Mouse (Mus musculus): Measurements from ENCODE around the gene a.
"Not testable (repeated sequence)": the region's sequence is repeated elsewhere in the genome, so short reads cannot be mapped to it uniquely, and the experiment has no call there.

a gene

DNA sequence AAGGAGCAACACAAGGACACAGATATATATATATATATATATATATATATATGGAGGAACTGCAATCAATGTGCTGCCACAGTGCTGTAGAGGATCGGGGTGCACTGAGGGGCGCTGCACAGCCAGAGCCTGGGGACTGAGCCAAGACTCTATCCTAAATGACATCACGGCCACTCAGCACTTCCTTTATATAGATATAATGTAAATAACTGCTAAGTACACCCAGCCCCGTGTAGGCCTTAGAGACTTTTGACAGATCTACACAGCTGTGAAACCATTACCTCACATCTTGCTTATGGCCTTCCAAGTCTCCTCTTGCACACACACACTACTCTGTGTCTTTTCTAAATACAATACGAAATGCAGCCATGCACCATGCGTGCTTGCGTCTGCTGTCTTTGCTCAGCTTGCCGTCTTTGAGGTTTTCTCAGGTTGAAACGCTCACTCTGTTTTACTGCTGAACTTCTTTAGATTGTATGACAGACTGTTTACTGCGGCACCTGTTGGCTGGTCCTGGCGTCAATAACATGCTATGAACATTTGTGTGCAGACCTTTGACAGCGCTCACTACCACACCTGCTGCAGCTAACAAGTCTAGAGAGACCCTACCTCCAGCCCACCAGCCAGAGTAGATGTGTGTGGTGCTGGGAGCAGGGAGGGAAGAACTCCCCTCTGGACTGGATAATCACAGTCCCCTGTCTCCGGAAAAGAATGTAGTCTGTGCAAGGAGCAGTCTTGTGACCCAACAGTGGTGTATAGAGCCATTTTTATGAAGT is 126.9 kb downstream of the a start:
- DNase-seq (ENCODE audit: extremely low read depth, low read depth, low spot score) = no peak

DNA sequence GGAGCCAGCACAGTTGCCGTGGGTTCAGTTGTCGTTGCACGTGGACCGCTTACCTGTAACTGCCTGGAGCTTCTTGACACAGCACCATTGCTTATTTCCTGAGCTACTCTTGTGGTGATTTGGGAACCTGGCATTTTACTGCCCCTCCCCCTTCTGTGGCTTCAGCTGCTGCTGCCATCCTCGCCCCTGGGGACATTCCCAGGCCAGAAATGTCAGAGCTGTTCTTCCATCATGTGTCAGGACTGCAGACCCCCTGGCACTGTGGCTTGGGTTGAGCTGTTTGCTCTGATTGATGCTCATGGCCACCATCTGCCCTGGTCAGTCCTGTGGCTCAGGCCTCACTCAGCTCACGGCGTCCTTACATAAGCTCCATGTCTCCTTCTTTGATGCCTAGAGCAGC is 129.7 kb downstream of the a start:
- DNase-seq (ENCODE audit: extremely low read depth, low read depth, low spot score) = no peak

DNA sequence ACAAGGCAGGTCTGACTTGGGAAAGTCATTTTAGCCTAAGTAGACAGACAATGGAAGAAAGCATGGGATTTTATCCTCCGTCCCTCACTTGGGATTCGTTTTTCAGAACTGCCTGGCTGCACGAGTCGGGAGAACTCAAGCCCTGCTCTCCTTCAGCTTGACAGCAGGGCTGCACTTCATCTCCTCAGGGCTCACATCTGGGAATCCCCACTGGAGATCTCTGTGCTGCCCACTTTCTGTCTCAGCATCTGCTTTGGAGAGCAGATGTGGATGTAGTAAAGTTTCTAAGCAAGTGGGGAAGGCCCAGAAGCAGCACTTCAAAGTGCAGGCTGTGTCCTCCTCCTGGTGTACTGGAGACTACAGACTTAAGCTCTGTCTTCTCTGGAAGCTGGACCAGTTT is 130.9 kb downstream of the a start:
- DNase-seq (ENCODE audit: extremely low read depth, low read depth, low spot score) = not testable (repeated sequence)

DNA sequence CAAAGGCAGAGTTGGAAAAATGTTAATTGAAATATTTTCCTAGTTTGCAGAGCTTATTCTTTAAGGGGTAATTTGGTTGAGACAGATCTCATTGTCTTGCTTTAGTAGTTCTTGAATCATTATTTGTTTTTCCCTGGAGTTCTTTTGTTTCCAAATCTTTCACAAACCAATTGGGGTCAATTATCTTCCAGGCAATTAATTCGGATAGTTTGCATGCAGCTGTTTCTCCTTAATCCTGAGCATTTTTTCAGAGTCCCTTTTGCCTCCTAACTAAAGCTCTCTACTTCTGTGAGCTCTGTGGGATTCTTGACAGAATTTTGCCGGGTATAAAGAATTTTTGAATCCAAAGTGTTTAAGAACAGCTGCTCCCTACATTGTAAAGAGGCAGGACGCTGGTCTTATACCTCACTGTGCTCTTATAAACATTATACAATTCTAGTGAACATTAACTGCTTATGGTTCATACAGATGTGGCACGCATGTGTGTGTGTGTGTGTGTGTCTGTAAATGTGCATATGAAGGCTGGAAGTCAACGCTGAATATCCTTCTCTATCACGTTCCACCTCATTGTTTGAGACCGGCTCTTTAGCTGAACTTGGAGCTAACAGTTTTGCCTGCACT is 134.3 kb downstream of the a start:
- no peak for DNase-seq (ENCODE audit: extremely low read depth, low read depth, low spot score)

DNA sequence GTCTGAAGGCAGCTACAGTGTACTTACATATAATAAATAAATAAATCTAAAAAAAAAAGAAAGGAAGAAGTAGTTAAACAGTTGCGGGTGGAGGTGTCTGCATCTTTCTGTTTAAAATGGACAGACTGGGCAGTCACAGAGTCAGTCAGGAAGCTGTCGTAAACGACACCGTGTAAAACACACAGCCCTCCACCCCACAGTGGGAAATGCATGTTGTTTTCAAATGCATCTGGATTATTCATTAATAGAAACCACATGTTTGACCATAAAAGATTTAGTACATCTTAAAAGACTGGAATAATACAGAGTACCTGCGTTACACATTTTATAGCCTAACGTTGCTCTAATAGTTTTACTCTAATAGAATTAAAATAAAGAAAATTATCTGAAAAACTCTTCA is 135.6 kb downstream of the a start:
- no peak for DNase-seq (ENCODE audit: extremely low read depth, low read depth, low spot score)

DNA sequence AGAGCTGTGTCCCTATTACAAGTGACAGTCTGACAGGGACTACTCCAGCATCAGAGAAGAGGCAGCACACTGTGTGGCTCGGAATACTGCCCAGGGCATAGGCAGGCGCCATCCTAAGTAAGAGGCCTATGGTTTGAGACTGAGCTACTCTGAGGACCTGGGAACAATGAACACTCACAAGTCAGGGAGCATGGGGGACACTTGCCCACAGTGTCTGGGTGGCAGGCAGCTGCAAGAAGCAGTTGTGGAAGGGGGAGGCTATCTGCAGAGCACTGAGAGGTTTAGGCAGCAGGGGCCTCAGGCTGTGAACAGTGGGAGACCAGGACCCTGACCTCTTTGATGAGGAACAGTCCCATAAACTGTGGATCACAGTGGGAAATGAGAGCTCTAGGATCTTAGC is 137.1 kb downstream of the a start:
- DNase-seq (ENCODE audit: extremely low read depth, low read depth, low spot score) = no peak

DNA sequence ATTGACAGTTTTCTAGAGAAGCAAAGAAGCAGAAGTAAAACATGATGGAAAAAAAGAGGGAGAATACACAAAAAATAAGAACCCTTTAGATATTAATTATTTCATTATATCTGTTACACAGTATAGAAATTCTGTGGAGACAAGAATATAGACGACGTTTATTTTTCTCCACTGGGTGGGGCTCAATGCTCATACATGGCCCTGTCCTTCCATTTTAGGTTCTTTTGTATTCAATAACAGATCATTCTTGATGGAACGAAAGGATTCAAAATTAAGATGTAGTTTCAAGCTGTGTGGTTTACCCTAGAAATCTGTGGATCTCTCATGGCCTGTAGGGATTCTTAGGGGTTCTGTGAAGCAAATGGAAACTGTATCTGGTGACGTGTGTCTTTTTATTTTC is 142.7 kb downstream of the a start:
- DNase-seq (ENCODE audit: extremely low read depth, low read depth, low spot score) = no peak

DNA sequence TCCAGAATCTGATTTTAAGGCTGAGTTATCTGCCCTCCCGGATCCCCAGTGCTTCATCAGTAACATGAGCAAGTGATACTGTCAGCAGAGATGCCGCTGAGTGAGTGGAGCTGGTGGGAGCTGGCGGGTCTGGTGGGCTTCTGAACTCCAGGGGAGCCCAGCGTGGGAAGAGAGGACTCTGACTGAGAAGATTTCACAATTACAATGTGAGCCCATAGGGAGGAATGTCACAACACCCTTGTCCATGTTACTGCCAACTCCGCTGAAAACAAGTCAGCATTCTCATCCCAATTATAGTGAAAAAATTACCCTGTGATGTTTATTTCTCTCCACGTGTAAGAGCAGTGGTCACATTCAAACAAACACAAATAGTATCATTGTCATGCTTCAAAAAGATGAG is 144.9 kb downstream of the a start:
- no peak for DNase-seq (ENCODE audit: extremely low read depth, low read depth, low spot score)

DNA sequence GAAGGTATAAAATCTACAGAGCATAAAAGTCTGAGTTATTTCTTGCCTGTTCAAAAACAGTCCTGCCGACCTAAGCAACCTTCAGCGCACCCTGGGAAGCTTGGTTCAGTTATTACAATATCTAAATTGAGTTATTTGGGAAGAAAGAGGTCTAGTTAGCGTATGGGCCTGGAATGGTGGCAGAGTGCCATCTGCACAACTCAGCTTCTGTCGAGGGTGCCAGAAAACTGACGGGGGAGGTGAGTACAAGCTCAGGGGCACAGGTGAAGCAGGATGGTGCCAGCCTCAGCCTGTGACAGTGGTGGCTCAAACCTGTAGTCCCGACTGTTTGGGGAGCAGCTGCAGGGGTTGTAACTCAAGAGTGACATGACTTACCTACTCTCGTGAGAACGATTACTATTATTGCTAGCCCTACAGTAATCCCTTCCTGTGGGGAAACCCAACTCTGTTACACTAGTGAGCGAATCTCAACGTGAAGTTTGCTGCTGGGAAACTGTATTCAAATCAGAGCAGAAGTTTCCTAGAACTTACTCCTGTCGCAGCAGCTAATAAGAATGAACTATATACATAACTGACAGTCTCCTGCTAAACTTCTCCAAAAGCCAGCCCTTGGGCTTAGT is 145.4 kb downstream of the a start:
- no peak for DNase-seq (ENCODE audit: extremely low read depth, low read depth, low spot score)

DNA sequence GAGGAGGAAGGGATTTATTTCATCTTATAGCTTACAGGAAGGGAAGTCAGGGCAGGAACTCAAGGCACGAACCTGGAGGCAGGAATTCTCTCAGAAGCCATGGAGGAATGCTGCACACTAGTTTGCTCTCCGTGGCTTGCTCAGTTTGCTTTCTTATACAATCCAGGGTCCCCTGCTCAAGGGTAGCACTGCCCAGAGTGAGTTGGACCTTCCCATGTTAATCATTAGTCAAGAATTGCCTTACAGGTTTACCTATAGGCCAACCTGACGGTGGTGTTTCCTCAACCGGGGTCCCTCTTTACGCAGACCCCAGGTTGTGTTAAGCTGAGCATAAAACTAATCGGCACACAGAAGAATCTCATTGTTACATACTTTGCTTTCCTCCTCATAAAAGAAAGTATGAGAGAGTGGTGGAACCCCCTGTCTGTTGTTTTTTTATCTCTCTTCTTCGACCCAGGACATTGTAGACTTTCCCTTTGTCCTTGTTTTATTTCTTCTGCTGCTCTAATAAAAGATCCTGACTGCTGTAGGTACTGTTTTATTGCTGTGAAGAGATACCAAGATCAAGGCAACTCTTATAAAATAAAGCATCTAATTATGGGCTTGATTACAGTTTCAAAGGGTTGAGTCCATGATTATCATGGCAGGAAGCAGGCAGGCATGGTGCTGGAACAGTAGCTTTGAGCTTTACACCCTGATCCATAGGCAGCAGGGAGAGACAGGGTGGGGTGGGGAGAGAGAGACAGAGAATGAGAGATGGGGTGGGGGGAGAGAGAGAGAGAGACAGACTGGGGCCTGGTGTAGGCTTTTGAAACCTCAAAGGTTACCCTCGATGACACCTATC is 146.6 kb downstream of the a start:
- DNase-seq (ENCODE audit: extremely low read depth, low read depth, low spot score) = no peak

DNA sequence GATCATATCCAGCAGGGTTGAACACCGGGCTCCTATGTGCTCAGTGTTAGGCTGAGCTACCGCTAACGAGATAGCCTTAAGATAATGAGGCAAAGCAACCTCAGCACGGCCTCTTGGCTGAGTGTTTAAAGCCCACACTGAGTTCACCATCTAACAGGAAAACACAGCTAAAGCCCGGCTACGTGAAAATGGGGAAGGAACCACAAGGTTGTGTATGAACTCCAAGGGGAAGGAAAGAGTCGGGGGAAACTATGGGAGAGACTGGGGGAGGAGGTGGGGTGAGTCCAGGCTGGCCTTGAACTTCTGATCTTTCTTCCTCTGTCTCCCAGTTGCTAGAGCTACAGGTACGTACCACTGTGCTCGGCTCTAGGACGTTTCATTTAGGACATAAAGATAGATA is 150.8 kb downstream of the a start:
- no peak for DNase-seq (ENCODE audit: extremely low read depth, low read depth, low spot score)

DNA sequence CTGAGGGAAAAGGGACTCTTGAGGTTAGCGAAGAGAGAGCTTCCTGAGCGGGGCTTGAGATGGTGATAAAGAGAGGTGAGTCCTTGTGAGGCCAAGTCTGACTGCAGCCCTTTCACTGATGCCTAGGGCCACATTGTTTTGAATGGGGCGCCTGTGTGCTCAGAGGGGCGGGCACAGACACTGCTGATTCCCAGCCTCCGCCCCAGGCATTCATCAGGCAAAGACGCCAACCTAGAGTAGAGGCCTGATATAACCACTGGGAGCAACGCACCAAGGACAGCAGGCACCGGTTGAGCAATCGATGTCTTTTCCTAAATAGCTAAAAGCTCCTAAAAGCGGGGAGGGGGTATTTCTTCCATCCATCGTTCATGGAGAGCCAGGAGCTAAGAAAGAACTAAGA is 151.3 kb downstream of the a start:
- DNase-seq (ENCODE audit: extremely low read depth, low read depth, low spot score) = no peak

DNA sequence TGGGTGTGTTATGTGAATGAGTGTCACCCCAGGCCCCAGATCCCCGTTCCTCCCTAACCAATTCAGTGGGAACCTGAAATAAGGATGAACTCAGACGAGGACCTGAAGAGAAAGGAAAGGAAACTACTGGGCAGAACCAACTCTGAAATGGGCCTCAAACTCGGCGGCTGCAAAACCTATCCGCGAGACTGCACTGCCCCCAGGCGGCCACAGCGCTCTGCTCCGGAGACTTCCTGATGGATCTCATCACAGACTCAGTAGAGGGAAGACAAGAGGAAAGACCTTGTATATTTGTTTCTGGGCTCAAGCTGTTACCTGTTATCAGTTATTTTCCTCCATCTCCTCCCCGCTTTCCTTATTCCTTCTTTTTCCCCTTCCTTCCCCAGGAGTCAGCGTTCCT is 151.9 kb downstream of the a start:
- DNase-seq (ENCODE audit: extremely low read depth, low read depth, low spot score) = no peak

DNA sequence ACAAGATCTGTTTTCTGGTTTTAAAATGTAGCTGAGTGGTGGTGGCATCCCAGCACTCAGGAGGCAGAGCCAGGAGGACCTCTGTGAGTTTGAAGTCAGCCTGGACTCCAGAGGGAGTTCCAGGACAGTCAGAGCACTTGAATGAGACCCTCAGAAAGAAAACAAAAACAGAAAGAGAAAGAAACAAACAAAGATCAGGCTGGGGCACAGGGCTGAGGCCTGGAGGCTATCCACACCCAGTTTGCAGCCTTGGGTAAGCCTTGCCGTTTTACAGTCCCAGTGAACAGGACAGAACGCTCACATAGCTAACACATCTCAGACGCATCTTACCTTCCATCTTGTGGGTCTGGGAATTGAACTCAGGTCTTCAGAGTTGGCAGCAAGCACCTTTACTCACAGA is 155.7 kb downstream of the a start:
- DNase-seq (ENCODE audit: extremely low read depth, low read depth, low spot score) = no peak

DNA sequence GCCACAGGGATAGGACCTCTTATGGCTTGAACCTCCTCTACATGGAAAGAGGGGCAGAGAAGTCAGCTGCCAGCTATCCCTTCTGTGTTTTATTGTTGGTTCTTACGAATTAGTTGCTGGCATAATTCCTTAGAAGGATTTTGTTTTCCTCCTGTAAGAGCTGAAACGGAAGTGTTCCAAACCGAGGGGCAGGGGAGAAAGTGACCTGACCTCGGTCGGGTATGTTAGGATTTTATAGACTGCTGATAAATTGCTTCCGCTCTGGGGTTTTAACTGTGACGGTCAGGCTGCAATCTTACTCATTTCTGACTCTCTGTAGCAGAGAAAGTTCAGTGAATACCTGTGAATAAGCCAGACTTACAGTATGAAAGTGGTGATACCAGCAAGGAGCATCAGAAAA is 158.2 kb downstream of the a start:
- no peak for DNase-seq (ENCODE audit: extremely low read depth, low read depth, low spot score)

DNA sequence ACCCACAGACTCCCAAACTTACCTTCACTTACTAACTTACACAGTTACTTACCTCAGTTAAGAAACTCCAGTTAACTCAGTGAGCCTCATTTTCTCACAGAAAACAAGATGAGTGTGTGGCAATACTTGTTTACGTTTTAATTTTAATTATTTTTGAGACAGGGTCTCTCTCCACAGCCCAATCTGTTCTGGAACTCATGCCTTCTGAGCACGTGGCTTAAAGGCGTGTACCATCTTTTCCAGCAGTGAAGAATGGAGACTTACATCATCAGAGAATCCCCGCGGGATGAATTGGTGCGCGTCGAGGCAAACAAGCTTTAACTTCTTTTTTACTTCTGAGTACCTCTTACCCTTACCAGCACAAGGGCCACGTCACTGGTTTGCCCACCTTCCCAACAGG is 158.7 kb downstream of the a start:
- no peak for DNase-seq (ENCODE audit: extremely low read depth, low read depth, low spot score)

DNA sequence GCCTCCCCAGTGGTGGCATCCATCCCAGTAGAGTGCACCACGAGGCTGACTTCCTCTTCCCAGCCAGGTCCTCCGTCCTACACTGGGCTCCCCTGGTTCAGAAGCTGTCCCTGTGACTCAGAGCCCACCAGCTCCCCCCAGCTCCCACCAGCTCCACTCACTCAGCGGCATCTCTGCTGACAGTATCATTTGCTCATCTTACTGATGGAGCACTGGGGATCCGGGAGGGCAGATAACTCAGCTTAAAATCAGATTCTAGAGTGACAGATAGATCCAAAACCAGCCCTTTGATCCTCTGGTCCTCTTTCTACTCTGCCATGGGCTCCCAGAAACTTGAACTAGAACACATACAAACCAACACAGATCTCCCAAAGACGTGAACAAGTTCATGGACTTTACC is 159.4 kb downstream of the a start:
- no peak for DNase-seq (ENCODE audit: extremely low read depth, low read depth, low spot score)

DNA sequence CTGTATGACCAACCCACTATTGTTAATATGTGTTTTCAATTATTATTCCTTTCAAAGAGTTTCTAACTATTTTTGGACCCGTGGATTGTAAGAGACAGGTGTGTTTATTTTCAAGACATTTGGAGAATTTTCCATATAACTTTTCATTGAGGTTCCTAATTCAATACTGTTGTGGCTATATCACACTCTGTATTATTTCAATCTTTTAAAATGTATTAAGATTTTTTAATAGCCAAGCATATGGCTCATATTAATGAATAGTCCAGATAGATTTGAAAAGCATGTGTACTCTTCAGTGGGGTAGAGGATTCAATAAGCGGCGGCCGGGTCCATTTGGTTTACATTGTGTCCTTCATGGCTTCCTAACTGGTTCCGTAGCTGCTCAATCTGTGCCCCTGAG is 168.3 kb downstream of the a start:
- no peak for DNase-seq (ENCODE audit: extremely low read depth, low read depth, low spot score)

DNA sequence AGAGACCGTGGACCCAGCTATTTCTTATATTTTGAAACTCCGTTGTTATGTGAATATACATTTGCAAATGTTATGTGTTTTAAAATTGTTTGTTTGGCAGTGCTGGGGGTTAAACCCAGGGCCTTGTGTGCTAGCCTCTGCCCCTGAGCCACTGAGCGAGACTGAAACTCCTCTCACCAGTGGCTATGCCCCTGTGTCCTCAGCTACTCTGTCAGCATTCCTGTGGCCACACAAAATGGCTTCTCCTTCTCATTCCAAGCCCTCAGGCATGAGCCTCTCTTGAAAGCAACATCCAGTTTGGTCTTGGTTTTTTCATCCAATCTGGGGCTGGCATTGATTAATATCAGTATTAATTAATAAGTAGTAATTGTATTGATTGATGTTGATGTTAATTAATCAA is 168.7 kb downstream of the a start:
- no peak for DNase-seq (ENCODE audit: extremely low read depth, low read depth, low spot score)

DNA sequence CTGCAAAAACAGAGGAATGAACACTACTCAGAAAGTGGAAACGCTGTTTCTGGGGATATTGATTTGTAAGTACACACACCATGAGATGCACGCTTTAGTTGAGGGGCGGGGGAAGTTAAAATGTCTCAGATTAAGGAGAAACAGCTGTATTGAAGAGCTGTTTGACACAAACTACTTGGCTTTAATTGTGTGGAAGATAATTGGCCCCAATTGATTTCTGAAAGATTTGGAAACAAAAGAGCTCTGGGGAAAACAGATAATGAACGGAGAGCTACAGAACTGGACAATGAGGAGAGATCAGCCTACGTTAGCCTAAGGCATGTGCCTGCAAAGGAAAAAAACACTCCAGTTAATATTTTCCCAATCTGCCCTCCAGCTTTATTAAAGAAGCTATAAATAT is 172.0 kb downstream of the a start:
- no peak for DNase-seq (ENCODE audit: extremely low read depth, low read depth, low spot score)

DNA sequence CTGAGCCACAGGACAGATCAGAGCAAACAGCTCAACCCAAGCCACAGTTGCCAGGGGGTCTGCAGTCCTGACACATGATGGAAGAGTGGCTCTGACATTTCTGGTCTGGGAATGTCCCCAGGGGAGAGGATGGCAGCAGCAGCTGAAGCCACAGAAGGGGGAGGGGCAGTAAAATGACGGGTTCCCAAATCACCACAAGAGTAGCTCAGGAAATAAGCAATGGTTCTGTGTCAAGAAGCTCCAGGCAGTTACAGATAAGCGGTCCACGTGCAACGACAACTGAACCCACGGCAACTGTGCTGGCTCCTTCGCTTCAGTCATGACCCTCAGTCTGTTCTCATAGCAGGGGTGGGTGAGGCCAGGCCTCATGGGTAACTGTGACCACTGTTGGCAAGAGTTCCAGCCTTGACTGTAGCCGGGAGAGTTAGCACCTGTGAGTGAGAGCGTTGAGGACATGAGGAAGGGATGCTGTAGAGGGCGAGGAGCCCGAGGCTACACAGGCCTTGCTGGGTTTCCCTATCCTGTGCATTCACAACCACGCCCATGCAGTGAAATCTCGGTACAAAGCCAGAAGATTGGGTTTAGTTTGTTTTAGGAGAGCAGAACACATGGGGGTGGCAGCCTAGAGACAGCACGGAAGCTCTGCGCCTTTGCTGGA is 178.7 kb downstream of the a start:
- not testable (repeated sequence) for DNase-seq (ENCODE audit: extremely low read depth, low read depth, low spot score)

Measured in fat pad, adult 2 months (tissue).